Mouse (Mus musculus) forebrain, embryonic 13.5 days (tissue): ENCODE measurements at regions not wholly inside any gene's neighbourhood (a gene's known extent, or its start where the extent isn't known, plus 50 kb on each side); places are given as distances from the start of the nearest gene placed in this dataset.
"Not testable (repeated sequence)": the region's sequence is repeated elsewhere in the genome, so short reads cannot be mapped to it uniquely, and the experiment has no call there.

Experiments
- ATAC-seq: fragments of 200-750 bp; cut with Nextera tagmentation; 2 replicates; pipeline ENCODE4 v1.8.0; 2017
- H3K27ac ChIP-seq: fragments of 300-500 bp; sonication (generic); 2 replicates; pipeline ENCODE4 v1.5.1; 2015; ENCODE audit warnings: inconsistent platforms, mild to moderate bottlenecking, moderate library complexity
- H3K27me3 ChIP-seq: fragments of 300-500 bp; sonication (generic); 2 replicates; pipeline ENCODE4 v1.6.1; 2015; ENCODE audit warnings: mild to moderate bottlenecking, inconsistent platforms
- H3K36me3 ChIP-seq: fragments of 300-500 bp; sonication (generic); 2 replicates; pipeline ENCODE4 v1.6.1; 2015; ENCODE audit warnings: mild to moderate bottlenecking, inconsistent platforms; ENCODE audit not compliant: poor library complexity, severe bottlenecking
- H3K4me1 ChIP-seq: fragments of 300-500 bp; sonication (generic); 2 replicates; pipeline ENCODE4 v1.6.1; 2015; ENCODE audit warnings: inconsistent platforms
- H3K4me2 ChIP-seq: fragments of 300-500 bp; sonication (generic); 2 replicates; pipeline ENCODE4 v1.6.1; 2015; ENCODE audit warnings: inconsistent platforms, mild to moderate bottlenecking, moderate library complexity
- H3K4me3 ChIP-seq: fragments of 300-500 bp; sonication (generic); 2 replicates; pipeline ENCODE4 v1.5.1; 2015; ENCODE audit warnings: mild to moderate bottlenecking, inconsistent platforms
- H3K9ac ChIP-seq: fragments of 300-500 bp; sonication (generic); 2 replicates; pipeline ENCODE4 v1.6.1; 2015; ENCODE audit warnings: mild to moderate bottlenecking, inconsistent platforms
- H3K9me3 ChIP-seq: fragments of 300-500 bp; sonication (generic); replicated peaks from 2 replicates; pipeline ENCODE4 v1.6.1; 2016; ENCODE audit warnings: inconsistent platforms
- WGBS: fragments of 180-500 bp; shearing (Covaris S2); methylation state at CpG from one replicate; pipeline ENCODE4 v1.1.7; 2015; 5-methylcytosine and 5-hydroxymethylcytosine counted together

DNA sequence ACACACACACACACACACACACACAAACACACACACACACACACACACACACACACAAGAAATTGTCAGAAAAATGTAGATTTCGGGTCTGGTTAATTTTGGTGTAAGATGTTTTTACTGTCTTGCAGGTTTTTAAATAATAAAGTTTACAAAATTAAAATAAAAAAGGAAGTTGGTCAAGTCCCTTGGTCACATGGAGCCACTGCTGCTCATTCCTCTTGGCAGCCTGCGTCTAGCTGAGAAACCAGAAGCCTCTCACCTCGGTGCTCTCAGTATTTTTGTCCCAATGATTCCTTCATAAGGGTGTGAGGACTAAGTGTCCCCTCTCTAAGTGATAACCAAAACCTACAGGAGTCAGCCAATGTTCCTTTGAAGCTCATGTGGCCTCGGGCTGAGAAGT is 76.8 kb upstream of the Smg1 start:
- 86% methylated on average over 4 of the region's 4 CpGs for WGBS
- no peak overlapping the region for H3K4me2 ChIP-seq
- H3K9ac ChIP-seq = no peak overlapping the region
- H3K36me3 ChIP-seq = no peaks in the 10 kb centered on the region
- no peak overlapping the region for H3K27ac ChIP-seq
- no peaks in the 10 kb centered on the region for H3K27me3 ChIP-seq
- H3K4me3 ChIP-seq = no peak overlapping the region
- H3K4me1 ChIP-seq = 0 out of 2 replicates have a peak, but pooled peaks cover 2% of the 10 kb centered on the region
- ATAC-seq = no peak
- H3K9me3 ChIP-seq = no peaks in the 10 kb centered on the region

DNA sequence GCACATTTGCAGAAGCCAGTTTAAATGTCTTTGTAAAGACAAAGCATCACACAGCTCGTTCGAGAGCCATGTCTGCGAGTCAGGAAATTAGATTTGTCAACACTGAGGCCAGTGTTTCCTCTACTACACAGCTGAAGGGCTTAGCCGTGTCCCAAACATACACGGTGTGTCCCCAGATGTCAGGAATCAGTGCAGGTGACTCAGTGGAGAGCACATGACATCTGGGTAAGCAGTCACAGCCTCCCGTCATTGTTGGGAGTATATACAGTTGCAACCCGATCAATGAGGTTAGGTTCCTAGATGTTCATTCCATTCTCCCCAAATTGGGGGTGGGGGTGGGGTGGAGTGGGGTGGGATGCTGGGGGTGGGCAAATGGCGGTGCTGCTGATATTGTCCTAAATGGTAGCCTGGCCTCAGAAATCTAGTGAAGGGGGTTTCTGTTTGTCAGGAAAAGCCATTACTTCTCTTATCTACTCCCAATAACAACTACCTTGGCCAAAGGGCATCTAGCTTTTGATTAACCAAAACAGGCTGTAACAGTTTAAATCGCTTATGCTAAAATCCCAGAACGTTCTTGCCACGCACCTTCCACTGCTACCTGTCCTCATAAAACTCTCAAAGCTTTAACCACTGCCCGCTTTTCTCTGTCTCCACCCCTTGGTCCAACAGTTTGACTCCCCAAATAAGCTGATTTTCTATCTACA is 75.1 kb upstream of the Smg1 start:
- Histone ChIP-seq H3K9me3 (no peaks in the 10 kb centered on the region), H3K27me3 (no peaks in the 10 kb centered on the region), H3K27ac (no peak overlapping the region), H3K9ac (no peak overlapping the region), H3K36me3 (no peaks in the 10 kb centered on the region), H3K4me3 (no peak overlapping the region), H3K4me2 (no peak overlapping the region), H3K4me1 (0 out of 2 replicates have a peak, but pooled peaks cover 2% of the 10 kb centered on the region)
- 79% methylated on average over 12 of the region's 12 CpGs for WGBS
- no peak for ATAC-seq

DNA sequence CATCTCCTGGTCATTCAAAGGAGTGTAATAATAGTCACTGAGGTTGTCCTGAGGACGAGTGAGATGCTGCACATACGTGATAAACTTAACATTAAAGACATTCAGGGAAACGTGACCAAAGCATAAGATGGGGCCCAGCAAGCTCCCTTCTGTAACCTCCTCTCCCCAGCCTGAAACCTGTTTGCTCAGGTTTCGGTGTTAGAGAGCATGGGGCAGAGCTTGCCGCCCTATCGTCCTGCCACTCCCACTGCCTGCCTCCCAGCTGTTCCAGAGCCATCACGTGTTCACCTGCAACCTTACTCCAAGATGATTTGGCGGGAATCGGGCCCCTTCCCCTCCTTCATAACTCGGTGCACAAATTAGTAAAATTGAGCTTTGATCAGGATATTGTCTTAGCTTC is 71.4 kb upstream of the Smg1 start:
- H3K27ac ChIP-seq, ATAC-seq, H3K4me2 ChIP-seq, H3K36me3 ChIP-seq, H3K4me1 ChIP-seq, H3K27me3 ChIP-seq, H3K4me3 ChIP-seq, H3K9me3 ChIP-seq, H3K9ac ChIP-seq: not testable (repeated sequence)
- WGBS = 82% methylated on average over 10 of the region's 10 CpGs

DNA sequence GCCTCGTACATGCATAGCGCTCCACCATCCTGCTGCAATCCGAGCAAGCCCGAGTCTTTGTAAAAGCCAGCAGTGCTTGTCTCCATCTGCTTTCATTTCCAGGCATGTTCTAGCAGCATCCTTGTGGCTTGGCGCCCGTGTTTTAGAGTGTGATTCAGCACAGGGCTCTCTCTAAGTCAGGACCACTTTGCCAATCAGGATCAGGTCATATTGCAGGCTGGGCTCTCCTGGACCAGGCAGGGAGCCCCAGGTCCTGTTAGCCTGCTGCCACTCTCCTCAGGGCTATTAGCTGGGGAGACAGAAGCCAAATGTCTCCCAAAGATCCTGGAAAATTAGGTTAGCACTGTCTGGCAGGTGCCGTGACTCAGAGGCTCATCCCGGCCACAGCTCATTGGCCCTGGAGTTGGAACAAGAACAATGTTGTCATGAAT is 70.8 kb upstream of the Smg1 start:
- H3K9ac ChIP-seq = no peak overlapping the region
- no peaks in the 10 kb centered on the region for H3K9me3 ChIP-seq
- no peaks in the 10 kb centered on the region for H3K27me3 ChIP-seq
- H3K27ac ChIP-seq = no peak overlapping the region
- 0 out of 2 replicates have a peak, but pooled peaks cover 2% of the 10 kb centered on the region for H3K4me1 ChIP-seq
- H3K4me2 ChIP-seq = no peak overlapping the region
- ATAC-seq = no peak
- WGBS = 79% methylated on average over 8 of the region's 8 CpGs
- no peak overlapping the region for H3K4me3 ChIP-seq
- H3K36me3 ChIP-seq = no peaks in the 10 kb centered on the region

DNA sequence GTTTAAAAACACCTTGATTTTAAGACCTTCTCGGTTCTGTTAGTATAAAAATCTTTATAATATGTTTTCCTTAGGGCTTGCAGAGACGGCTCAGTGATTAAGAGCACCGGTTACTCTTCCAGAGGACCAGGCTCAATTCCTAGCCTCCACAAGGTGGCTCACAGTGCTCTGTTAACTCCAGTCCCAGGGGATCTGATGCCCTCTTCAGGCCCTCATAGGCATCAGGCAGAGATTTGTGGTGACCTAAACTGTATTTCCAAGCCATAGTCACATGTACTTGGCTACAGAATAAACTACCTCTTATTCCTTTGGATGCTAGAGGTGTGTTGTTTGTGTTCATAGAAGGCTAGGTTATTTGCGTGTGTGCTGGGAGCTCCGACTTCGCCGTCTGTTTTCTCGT is 70.3 kb upstream of the Smg1 start:
- Histone ChIP-seq H3K36me3 (no peaks in the 10 kb centered on the region), H3K27me3 (no peaks in the 10 kb centered on the region), H3K4me2 (no peak overlapping the region), H3K9ac (no peak overlapping the region), H3K4me1 (0 out of 2 replicates have a peak, but pooled peaks cover 2% of the 10 kb centered on the region), H3K27ac (no peak overlapping the region), H3K9me3 (no peaks in the 10 kb centered on the region), H3K4me3 (no peak overlapping the region)
- no peak for ATAC-seq
- 66% methylated on average over 8 of the region's 8 CpGs for WGBS

DNA sequence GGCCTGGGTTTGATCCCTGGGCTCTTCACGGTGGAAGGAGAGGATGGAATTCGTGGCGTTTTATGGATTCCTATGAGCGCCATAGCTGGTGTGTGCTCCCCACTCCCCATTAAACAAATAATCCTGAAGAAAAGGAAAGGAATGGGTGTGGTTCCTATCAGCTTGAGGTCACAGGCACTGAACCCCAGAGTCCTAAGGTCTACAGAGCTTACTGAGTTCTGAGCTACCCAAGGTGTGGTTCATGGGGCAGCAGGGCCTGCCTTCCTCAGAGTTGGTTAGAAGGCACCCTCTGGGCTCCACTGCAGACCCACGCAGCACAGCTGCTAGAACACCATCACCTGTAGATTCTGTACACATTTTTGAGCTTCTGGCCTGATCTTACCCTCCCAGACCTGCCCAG is 66.3 kb upstream of the Smg1 start:
- 78% methylated on average over 5 of the region's 5 CpGs for WGBS
- no peak overlapping the region for H3K4me2 ChIP-seq
- H3K9me3 ChIP-seq = no peaks in the 10 kb centered on the region
- no peak overlapping the region for H3K4me3 ChIP-seq
- no peaks in the 10 kb centered on the region for H3K4me1 ChIP-seq
- no peaks in the 10 kb centered on the region for H3K27me3 ChIP-seq
- no peaks in the 10 kb centered on the region for H3K36me3 ChIP-seq
- no peak overlapping the region for H3K9ac ChIP-seq
- no peak overlapping the region for H3K27ac ChIP-seq
- ATAC-seq = no peak

DNA sequence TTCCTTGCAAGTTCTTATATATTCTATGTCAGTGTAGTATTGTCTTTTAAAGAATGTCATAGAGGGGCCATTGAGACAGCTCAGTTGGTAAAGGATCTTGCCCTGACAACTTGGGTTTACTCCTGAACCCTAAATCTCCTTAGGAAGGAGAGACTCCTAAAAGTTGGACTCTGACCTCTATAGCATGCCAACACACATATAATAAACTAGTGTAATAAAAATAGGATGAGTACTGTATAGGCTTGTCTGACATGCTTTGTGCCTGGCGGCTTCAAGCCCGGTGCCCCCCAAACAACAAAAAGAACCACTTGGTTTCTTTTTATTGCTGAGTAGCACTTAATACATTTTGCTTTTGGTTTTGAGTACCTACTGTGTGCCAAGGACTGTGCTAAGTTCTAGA is 65.4 kb upstream of the Smg1 start:
- no peak for ATAC-seq
- no peak overlapping the region for H3K9ac ChIP-seq
- H3K27ac ChIP-seq = no peak overlapping the region

DNA sequence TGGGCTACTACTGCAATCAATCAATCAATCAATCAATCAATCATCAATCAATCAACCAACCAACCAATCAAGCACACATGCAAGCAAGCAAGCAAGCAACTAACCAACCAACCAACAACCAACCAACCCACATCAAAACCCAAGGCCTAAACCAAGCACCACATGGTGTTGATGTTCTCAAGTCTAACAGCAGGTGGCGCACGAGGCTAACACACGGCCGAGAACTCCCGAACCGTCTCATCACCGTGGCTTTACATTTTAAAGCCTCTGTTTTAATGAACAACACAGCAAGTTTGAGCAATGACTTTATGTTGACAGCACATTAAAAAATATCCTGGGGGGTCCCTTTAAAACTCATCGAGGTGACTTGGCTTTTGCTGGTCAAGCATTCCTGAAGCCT is 61.3 kb upstream of the Smg1 start:
- peak; percentile 80 for ATAC-seq
- no peak overlapping the region for H3K9ac ChIP-seq

More for the DNA sequence above, 65.4 kb upstream of the Smg1 start:
- WGBS = 92% methylated on average over 2 of the region's 2 CpGs
- Histone ChIP-seq H3K4me2 (no peak overlapping the region), H3K4me1 (no peaks in the 10 kb centered on the region), H3K36me3 (no peaks in the 10 kb centered on the region), H3K9me3 (no peaks in the 10 kb centered on the region), H3K4me3 (no peak overlapping the region), H3K27me3 (no peaks in the 10 kb centered on the region)

DNA sequence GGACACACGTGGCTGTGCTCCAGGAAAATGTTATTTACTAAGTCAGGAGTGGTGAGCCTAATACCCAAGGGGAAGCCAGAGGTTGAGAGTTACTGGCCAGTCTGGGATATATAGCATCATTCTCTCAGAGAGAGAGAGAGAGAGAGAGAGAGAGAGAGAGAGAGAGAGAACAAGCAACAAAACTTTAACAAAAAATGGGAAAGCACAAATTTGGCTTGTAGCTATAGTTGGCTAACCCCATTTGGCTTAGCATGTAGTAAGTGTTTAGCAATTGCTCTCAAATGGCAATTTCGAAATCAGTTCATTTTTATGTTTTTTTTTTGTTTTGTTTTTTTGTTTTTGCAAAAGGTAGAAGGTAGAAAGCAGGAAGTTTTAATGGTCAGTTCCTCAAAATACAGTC is 60.9 kb upstream of the Smg1 start:
- Histone ChIP-seq H3K4me2 (no peak overlapping the region), H3K27me3 (0 out of 2 replicates have a peak, but pooled peaks cover under 1% of the 10 kb centered on the region), H3K36me3 (no peaks in the 10 kb centered on the region), H3K9ac (no peak overlapping the region), H3K27ac (no peak overlapping the region), H3K9me3 (no peaks in the 10 kb centered on the region), H3K4me1 (no peaks in the 10 kb centered on the region), H3K4me3 (no peak overlapping the region)
- ATAC-seq = no peak
- WGBS = 63% methylated on average over 2 of the region's 2 CpGs

More for the DNA sequence above, 61.3 kb upstream of the Smg1 start:
- under 1% methylated on average over 8 of the region's 8 CpGs for WGBS
- H3K4me3 ChIP-seq = no peak overlapping the region
- no peaks in the 10 kb centered on the region for H3K9me3 ChIP-seq
- no peak overlapping the region for H3K27ac ChIP-seq
- H3K27me3 ChIP-seq = no peaks in the 10 kb centered on the region
- no peaks in the 10 kb centered on the region for H3K4me1 ChIP-seq
- H3K4me2 ChIP-seq = no peak overlapping the region
- no peaks in the 10 kb centered on the region for H3K36me3 ChIP-seq

DNA sequence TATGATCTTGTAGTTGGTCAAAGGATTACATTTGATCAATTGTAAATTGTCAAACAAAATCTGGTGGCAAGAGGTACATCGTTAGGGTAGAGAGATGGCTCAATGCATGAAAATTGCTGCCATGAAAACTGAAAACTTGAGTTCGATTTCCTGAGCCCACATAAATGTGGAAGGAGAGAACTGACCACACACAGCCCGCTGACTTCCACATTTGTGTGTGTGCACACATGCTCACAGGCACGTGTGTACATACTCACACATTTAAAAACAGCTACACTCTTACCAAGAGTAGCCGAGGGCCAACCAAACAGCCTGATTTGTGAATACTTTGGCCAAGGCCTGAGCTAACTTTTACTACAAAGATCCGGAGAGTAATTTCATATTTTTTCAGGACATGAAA is 60.5 kb upstream of the Smg1 start:
- Histone ChIP-seq H3K4me1 (no peaks in the 10 kb centered on the region), H3K9ac (no peak overlapping the region), H3K9me3 (no peaks in the 10 kb centered on the region), H3K27ac (no peak overlapping the region), H3K4me2 (no peak overlapping the region), H3K36me3 (no peaks in the 10 kb centered on the region), H3K27me3 (0 out of 2 replicates have a peak, but pooled peaks cover 2% of the 10 kb centered on the region), H3K4me3 (no peak overlapping the region)
- no peak for ATAC-seq
- 90% methylated on average over 6 of the region's 6 CpGs for WGBS

DNA sequence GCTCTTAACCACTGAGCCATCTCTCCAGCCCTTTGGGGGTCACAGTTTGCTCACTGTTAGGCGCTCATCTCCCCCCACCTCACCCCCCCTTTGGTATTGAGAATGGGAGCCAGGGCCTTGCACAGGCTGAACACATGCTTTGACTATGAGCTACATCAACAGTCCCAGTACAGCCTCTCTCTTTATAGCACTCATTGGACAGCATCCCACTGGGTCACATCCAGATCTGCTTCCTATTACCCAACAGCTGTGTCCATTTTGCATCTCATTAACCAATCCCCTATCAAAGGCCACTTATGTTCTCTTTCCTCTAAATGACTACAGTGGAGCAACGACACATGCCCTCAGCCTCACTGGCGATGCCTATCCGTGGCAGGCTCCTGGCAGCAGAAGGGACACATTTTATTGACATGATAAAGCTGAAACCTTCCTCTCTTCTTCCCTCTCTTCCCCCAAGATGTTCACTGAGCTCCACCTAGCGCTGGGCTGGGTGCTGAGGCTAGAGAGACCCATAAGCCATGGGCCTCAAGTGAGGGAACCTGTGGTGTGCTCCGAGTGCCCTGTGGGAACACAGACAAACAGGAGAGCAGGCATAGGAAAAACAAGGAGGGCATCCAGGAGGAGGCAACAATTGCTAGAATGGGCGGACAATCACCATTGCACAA is 57.3 kb upstream of the Smg1 start:
- Histone ChIP-seq H3K4me3 (no peak overlapping the region), H3K36me3 (no peaks in the 10 kb centered on the region), H3K27ac (no peak overlapping the region), H3K4me1 (peaks cover 4% of the 10 kb centered on the region; the same call in 1 of the 2 replicates), H3K9me3 (no peaks in the 10 kb centered on the region), H3K9ac (no peak overlapping the region), H3K27me3 (0 out of 2 replicates have a peak, but pooled peaks cover 2% of the 10 kb centered on the region), H3K4me2 (no peak overlapping the region)
- 56% methylated on average over 7 of the region's 7 CpGs for WGBS
- peak; percentile 63 for ATAC-seq

DNA sequence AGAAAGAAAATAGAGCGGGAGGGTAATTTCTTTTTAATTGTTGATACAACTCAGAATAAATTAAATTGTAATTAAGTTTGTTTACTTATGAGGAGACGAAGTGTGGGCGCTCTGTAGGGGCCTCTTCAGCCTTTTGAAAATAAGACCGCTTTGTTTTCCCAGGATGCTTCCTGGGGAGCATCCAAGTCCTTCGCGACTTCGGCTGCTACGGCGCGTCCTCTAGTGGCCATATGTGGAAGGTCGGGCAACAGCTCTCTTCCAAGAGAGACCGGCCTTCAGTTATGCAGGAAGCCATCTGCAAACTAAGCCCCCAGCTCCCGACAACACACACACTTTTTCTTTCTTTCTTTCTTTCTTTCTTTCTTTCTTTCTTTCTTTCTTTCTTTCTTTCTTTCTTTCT is 54.1 kb upstream of the Smg1 start:
- peak overlapping the region; percentile 38 for H3K4me2 ChIP-seq
- ATAC-seq = peak; percentile 85
- peaks cover 4% of the 10 kb centered on the region; the same call in 1 of the 2 replicates for H3K4me1 ChIP-seq
- peaks cover 4% of the 10 kb centered on the region; the same call in 1 of the 2 replicates for H3K9me3 ChIP-seq
- no peaks in the 10 kb centered on the region for H3K36me3 ChIP-seq
- WGBS = 2% methylated on average over 13 of the region's 13 CpGs
- 0 out of 2 replicates have a peak overlapping the region, but pooled peaks have one; percentile 7 for H3K4me3 ChIP-seq
- peak overlapping the region; percentile 16; the same call in 1 of the 2 replicates for H3K9ac ChIP-seq
- no peak overlapping the region for H3K27ac ChIP-seq
- H3K27me3 ChIP-seq = 0 out of 2 replicates have a peak, but pooled peaks cover 2% of the 10 kb centered on the region
